Comparison of ENCODE assay signal across 9 mouse cellular contexts in the genomic region with DNA sequence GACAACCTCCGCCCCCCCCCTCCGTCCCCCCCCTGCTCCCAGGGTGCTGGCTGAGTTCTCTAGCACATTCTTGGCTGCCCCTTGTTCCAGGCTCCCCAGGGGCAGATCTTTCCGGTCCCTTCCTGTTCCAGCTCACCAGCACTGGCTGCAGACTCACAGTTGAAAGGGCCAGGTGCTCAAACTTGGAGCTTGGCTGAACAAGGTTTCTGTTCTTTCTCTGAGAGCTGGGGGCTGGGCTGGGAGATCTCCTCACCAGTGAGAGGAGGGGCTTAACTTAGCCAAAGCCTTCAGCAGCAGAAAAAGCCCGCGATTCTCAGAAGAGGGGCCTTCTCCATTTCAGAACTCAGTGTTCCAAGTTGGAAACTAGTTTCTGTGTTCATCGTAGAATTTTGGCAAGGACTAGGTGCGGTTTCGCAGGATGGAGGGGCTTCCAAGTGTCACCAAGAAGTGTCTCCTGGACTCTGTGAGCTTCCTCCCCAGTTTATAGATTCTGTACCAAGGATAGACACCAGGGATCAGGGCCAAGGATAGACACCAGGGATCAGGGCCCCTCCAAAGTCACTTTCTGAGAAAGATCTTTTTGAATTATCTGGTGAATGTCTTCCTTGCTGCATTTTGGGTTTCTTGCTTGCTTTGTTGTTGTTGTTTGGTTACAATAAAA. TPM values are rescaled to one million over a fixed set of nuclear protein-coding genes. Genes with fewer than 3 reads are reported as not detected.
DNase-seq lines count a peak whose midpoint lies in the region; ATAC-seq and TF ChIP-seq lines count a peak whose summit lies in the region.
"Had no signal": no experiment of that assay in that cellular context is flagged by ENCODE, and none has a peak within 500 bp of the region (broad histone marks: within the 10 kb centered on the region; RNA-seq: fewer than 3 reads in every experiment).

No protein-coding gene starts in this region.

- no peaks in the 10 kb centered on the region for H3K36me3 ChIP-seq in forebrain, embryonic 11.5 days (ENCODE audit: control insufficient read depth, insufficient read depth, low read length)
- no peaks in the 10 kb centered on the region for H3K36me3 ChIP-seq in forebrain, embryonic 13.5 days (ENCODE audit: poor library complexity, severe bottlenecking)
- H3K36me3 ChIP-seq in forebrain, embryonic 12.5 days (replicated peaks) = no peaks in the 10 kb centered on the region
- H3K36me3 ChIP-seq in limb, embryonic 15.5 days = no peaks in the 10 kb centered on the region
- H3K36me3 ChIP-seq in stomach, postnatal 0 days (ENCODE audit: control insufficient read depth, insufficient read depth, low read length) = no peaks in the 10 kb centered on the region

- H3K9ac ChIP-seq in forebrain, embryonic 11.5 days (ENCODE audit: low read length) = no peak overlapping the region
- H3K9ac ChIP-seq in forebrain, embryonic 13.5 days = no peak overlapping the region
- H3K9ac ChIP-seq in forebrain, embryonic 12.5 days = no peak overlapping the region
- no peak overlapping the region for H3K9ac ChIP-seq in limb, embryonic 15.5 days
- H3K9ac ChIP-seq in stomach, postnatal 0 days (ENCODE audit: low read length) = peak overlapping the region; percentile 18; the same call in 1 of the 2 replicates

- no peak for TF ChIP-seq CTCF in stomach, postnatal 0 days (IDR thresholded peaks at IDR 0.05; ENCODE audit: low read depth)

- no peaks in the 10 kb centered on the region for H3K9me3 ChIP-seq in forebrain, embryonic 11.5 days (ENCODE audit: control insufficient read depth, low read length)
- H3K9me3 ChIP-seq in forebrain, embryonic 13.5 days (replicated peaks) = no peaks in the 10 kb centered on the region
- H3K9me3 ChIP-seq in forebrain, embryonic 12.5 days = no peaks in the 10 kb centered on the region
- no peaks in the 10 kb centered on the region for H3K9me3 ChIP-seq in limb, embryonic 15.5 days
- no peaks in the 10 kb centered on the region for H3K9me3 ChIP-seq in stomach, postnatal 0 days (ENCODE audit: control insufficient read depth, low read length)

- intact Hi-C loops in heart, postnatal 36 days (cut with DNase I) = no loop called here

- no peak for ATAC-seq in forebrain, embryonic 11.5 days (replicated peaks; ENCODE audit: low FRiP score)
- ATAC-seq in forebrain, embryonic 13.5 days = no peak
- ATAC-seq in forebrain, embryonic 12.5 days (ENCODE audit: low FRiP score) = 0 out of 2 replicates have a peak, but pooled peaks have one; percentile 27
- ATAC-seq in limb, embryonic 15.5 days (ENCODE audit: insufficient number of reproducible peaks, low FRiP score, low TSS enrichment, low read depth) = peak; percentile 89
- peak; percentile 82 for ATAC-seq in stomach, postnatal 0 days (ENCODE audit: low FRiP score, low TSS enrichment)
- ATAC-seq in cerebellum, adult (ENCODE audit: insufficient number of reproducible peaks, low FRiP score, low TSS enrichment) = no peak
- ATAC-seq: Patski had no signal

- H3K27ac ChIP-seq in forebrain, embryonic 11.5 days (ENCODE audit: low read depth, low read length) = no peak overlapping the region
- no peak overlapping the region for H3K27ac ChIP-seq in forebrain, embryonic 13.5 days
- 0 out of 2 replicates have a peak overlapping the region, but pooled peaks have one; percentile 1 for H3K27ac ChIP-seq in forebrain, embryonic 12.5 days
- H3K27ac ChIP-seq in limb, embryonic 15.5 days = peak overlapping the region; percentile 87
- peak overlapping the region; percentile 71 for H3K27ac ChIP-seq in stomach, postnatal 0 days (replicated peaks)

- 34% methylated on average over 7 of the region's 8 CpGs for WGBS in forebrain, embryonic 11.5 days
- 24% methylated on average over 7 of the region's 8 CpGs for WGBS in forebrain, embryonic 13.5 days
- WGBS in forebrain, embryonic 12.5 days = 31% methylated on average over 8 of the region's 8 CpGs
- WGBS in limb, embryonic 15.5 days = 15% methylated on average over 7 of the region's 8 CpGs
- 20% methylated on average over 8 of the region's 8 CpGs for WGBS in stomach, postnatal 0 days

- H3K4me3 ChIP-seq in forebrain, embryonic 11.5 days (ENCODE audit: low read depth, low read length) = no peak overlapping the region
- no peak overlapping the region for H3K4me3 ChIP-seq in forebrain, embryonic 13.5 days
- H3K4me3 ChIP-seq in forebrain, embryonic 12.5 days (replicated peaks) = no peak overlapping the region
- no peak overlapping the region for H3K4me3 ChIP-seq in limb, embryonic 15.5 days
- no peak overlapping the region for H3K4me3 ChIP-seq in stomach, postnatal 0 days (ENCODE audit: low read depth, low read length)

- peak; percentile 61 for DNase-seq in forebrain, embryonic 11.5 days (ENCODE audit: low spot score)
- peak; percentile 96 for DNase-seq in R1 (ENCODE audit: low read depth, low spot score)
- DNase-seq in heart, postnatal 36 days = peak; percentile 74
- peak; percentile 51 for DNase-seq in stomach, postnatal 0 days (ENCODE audit: low spot score)

- H3K27me3 ChIP-seq in forebrain, embryonic 11.5 days (ENCODE audit: control insufficient read depth, insufficient read depth, low read length) = no peaks in the 10 kb centered on the region
- no peaks in the 10 kb centered on the region for H3K27me3 ChIP-seq in forebrain, embryonic 13.5 days
- no peaks in the 10 kb centered on the region for H3K27me3 ChIP-seq in forebrain, embryonic 12.5 days
- no peaks in the 10 kb centered on the region for H3K27me3 ChIP-seq in limb, embryonic 15.5 days
- no peaks in the 10 kb centered on the region for H3K27me3 ChIP-seq in stomach, postnatal 0 days (ENCODE audit: control insufficient read depth, insufficient read depth, low read length)

- no peaks in the 10 kb centered on the region for H3K4me1 ChIP-seq in forebrain, embryonic 11.5 days (replicated peaks; ENCODE audit: control insufficient read depth, insufficient read depth, low read length)
- no peaks in the 10 kb centered on the region for H3K4me1 ChIP-seq in forebrain, embryonic 13.5 days
- H3K4me1 ChIP-seq in forebrain, embryonic 12.5 days = peaks cover 10% of the 10 kb centered on the region; the same call in 1 of the 2 replicates
- H3K4me1 ChIP-seq in limb, embryonic 15.5 days = peaks cover 44% of the 10 kb centered on the region
- H3K4me1 ChIP-seq in stomach, postnatal 0 days (replicated peaks; ENCODE audit: control insufficient read depth, insufficient read depth) = peaks cover 3% of the 10 kb centered on the region; the same call in 1 of the 2 replicates

- no peak overlapping the region for H3K4me2 ChIP-seq in forebrain, embryonic 11.5 days (ENCODE audit: low read depth, low read length, severe bottlenecking)
- no peak overlapping the region for H3K4me2 ChIP-seq in forebrain, embryonic 13.5 days
- no peak overlapping the region for H3K4me2 ChIP-seq in forebrain, embryonic 12.5 days
- peak overlapping the region; percentile 24 for H3K4me2 ChIP-seq in limb, embryonic 15.5 days
- peak overlapping the region; percentile 34; the same call in 1 of the 2 replicates for H3K4me2 ChIP-seq in stomach, postnatal 0 days (replicated peaks; ENCODE audit: low read depth)

- no peak for TF ChIP-seq EP300 in stomach, postnatal 0 days (optimal IDR thresholded peaks at IDR 0.05)

RNA-seq across cellular contexts. Expression of a gene that starts 29.2 kb away (rescaled TPM):
- 11.2 and 14.1 TPM in 2 replicates for polyA plus RNA-seq in forebrain, embryonic 11.5 days (2014; fragmentation: Nextera tagmentation; extraction: Ambion mirVana)
- polyA plus RNA-seq in forebrain, embryonic 13.5 days (2015; fragmentation: Nextera tagmentation; extraction: Ambion mirVana) = 6.9 and 7.0 TPM in 2 replicates
- 9.5 and 10.5 TPM in 2 replicates for polyA plus RNA-seq in forebrain, embryonic 12.5 days (2016; fragmentation: Nextera tagmentation; extraction: Ambion mirVana)
- total RNA-seq in heart, postnatal 36 days (2021) = 10 to 100 TPM; 11.6 to 12.2 TPM
- 32.0 and 34.3 TPM in 2 replicates for polyA plus RNA-seq in limb, embryonic 15.5 days (2015; fragmentation: Nextera tagmentation; extraction: Ambion mirVana)
- 2.3 and 2.8 TPM in 2 replicates for polyA plus RNA-seq in stomach, postnatal 0 days (2015; fragmentation: Nextera tagmentation; extraction: Ambion mirVana)

RNA-seq across cellular contexts. Expression of a gene that starts 52.2 kb away (rescaled TPM):
- 55.3 and 60.2 TPM in 2 replicates for polyA plus RNA-seq in forebrain, embryonic 11.5 days (2014; fragmentation: Nextera tagmentation; extraction: Ambion mirVana)
- 71.4 and 76.3 TPM in 2 replicates for polyA plus RNA-seq in forebrain, embryonic 13.5 days (2015; fragmentation: Nextera tagmentation; extraction: Ambion mirVana)
- 99.5 and 101 TPM in 2 replicates for polyA plus RNA-seq in forebrain, embryonic 12.5 days (2016; fragmentation: Nextera tagmentation; extraction: Ambion mirVana)
- total RNA-seq in heart, postnatal 36 days (2021) = 10 to 100 TPM; 20.4 to 21.3 TPM
- 40.1 and 47.9 TPM in 2 replicates for polyA plus RNA-seq in limb, embryonic 15.5 days (2015; fragmentation: Nextera tagmentation; extraction: Ambion mirVana)
- polyA plus RNA-seq in stomach, postnatal 0 days (2015; fragmentation: Nextera tagmentation; extraction: Ambion mirVana) = 29.1 and 29.6 TPM in 2 replicates

Comparison
In these comparisons a context has a peak if more than half of its experiments do, and no peak if none do; other contexts are left out.
1. ATAC-seq: peak in forebrain, embryonic 12.5 days (single experiment), limb, embryonic 15.5 days (single experiment) and stomach, postnatal 0 days (single experiment); none in forebrain, embryonic 11.5 days (single experiment), forebrain, embryonic 13.5 days (single experiment) and cerebellum, adult (single experiment).
2. H3K27ac ChIP-seq: peak in forebrain, embryonic 12.5 days (single experiment), limb, embryonic 15.5 days (single experiment) and stomach, postnatal 0 days (single experiment); none in forebrain, embryonic 11.5 days (single experiment) and forebrain, embryonic 13.5 days (single experiment).
3. H3K4me2 ChIP-seq: peak in limb, embryonic 15.5 days (single experiment) and stomach, postnatal 0 days (single experiment); none in forebrain, embryonic 11.5 days (single experiment), forebrain, embryonic 13.5 days (single experiment) and forebrain, embryonic 12.5 days (single experiment).
4. Peak in every context shown above with its lines, with median percentiles within 50 percentile points of each other: DNase-seq.